Mouse (Mus musculus) monocyte, adult 2 months (primary cell): ENCODE measurements around the gene Imp4.
A peak's percentile ranks its signal among the peaks of the same experiment; 100 is the strongest.
"Not testable (repeated sequence)": the region's sequence is repeated elsewhere in the genome, so short reads cannot be mapped to it uniquely, and the experiment has no call there.

Experiments used
- DNase-seq, 2 experiments: peaks; one replicate each; pipeline ENCODE4 v3.0.0; 2022; ENCODE audit warnings: low spot score in 2 of 2, low read depth in 1 of 2

Imp4 gene

GRCm38 (mm10) chr1:34439215-34439960 lies at the start of gene Imp4, which contains the start of gene Ccdc115:
Gene Imp4, plus strand, starts transcription at chr1:34439851.
Gene Ccdc115, minus strand, starts transcription at chr1:34439672.
- peak; percentile 90 to 91 for DNase-seq

DNA sequence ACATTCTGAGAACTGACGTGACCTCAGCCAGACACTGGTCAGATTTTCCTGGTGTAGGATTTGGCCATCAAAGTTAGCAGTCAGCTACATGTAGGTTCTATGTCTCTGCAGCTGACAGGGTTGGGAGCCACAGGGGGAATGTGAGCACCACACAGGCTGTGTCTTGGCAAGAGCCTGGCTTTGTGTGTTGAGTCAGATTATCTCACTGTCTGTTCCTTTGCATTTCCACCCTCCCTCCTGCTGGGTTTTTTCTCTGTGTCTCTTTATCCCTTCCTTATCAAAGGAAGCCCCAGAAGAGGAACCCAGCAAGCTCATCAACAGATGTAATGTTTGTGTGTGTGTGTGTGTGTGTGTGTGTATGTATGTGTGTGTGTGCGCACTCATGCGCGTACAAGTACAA lies 43.3 kb upstream of the Imp4 start:
- no peak for DNase-seq

GRCm38 (mm10) chr1:34399182-34399953 lies 40.3 kb upstream of the Imp4 start:
- no peak for DNase-seq

GRCm38 (mm10) chr1:34428466-34428865 lies 11.2 kb upstream of the Imp4 start:
- DNase-seq: no peak

- no peak for DNase-seq
These were observed 10.4 kb upstream of the Imp4 start for GRCm38 (mm10) chr1:34429281-34429680.

DNA sequence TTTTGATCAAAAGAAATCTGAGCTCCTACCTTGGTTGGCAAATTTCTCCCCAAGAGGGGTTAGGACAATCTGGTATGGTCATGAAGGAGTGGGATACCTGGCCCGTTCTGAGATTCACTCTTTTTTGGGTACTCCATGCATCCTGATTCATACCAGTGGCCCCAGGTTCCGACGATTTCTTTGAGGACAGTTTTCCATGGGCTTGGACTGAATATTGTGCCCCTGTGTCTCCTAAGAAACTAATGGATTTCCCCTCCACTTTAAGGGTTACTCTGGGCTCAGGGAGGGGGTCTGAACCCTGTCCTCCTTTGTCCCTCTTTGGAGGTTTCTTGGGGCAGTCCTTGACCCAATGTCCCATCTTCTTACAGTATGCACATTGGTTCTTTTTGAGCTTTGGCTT lies 8.7 kb upstream of the Imp4 start:
- no peak for DNase-seq

- no peak for DNase-seq
These were observed 8.2 kb upstream of the Imp4 start for GRCm38 (mm10) chr1:34431431-34431830.

DNA sequence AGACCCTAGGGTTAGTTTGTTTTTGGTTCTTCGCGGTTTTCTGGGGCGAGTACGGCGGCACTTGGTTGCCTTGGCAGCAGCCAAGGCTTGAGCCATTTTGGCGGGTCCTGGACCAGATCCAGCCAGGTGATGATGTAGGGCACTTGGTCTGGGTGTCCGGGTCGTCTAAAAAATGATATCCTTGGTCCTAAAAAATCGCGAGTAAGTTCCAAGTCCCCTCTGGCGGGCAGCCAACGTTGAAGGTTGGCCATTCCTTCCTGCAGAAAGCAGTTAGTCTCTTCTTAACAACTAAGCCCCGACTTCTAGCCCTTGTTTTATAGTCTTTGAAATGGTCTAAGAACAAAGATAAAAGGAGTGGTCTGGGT lies 7.3 kb upstream of the Imp4 start:
- DNase-seq: no peak

DNA sequence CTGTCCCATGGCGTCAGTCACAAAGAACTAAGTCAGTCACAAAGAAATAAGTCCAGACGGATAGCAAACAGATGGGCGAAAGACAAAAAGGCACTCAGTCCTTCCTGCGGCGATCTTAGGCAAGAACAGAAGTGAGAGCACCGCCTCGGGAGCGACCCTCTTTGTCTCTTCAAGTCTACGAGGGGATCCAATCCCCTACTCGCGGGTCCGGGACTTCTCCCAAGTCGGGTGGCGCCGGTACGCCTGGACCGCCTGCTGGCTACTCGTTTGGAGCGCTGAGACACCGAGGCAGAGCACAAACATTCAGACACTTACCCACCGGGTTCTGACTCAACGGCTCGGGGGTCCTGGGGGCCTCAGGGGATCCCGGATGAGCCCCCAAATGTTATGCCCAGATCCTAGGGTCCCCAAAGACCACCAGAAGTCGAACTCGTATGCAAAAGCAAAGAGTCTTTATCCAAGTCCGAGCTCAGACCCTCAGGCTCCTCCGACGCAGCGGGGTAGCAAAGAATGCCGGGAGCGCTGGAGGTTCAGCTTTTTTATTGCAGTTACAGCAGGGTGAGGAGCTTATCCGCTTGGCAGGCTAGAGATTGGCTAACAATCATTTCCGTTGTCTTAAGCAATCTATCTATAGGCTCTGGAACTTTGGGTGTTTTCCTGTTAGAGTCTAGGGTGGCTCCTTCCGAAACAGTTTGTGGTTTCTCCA lies 6.7 kb upstream of the Imp4 start:
- DNase-seq: no peak

DNA sequence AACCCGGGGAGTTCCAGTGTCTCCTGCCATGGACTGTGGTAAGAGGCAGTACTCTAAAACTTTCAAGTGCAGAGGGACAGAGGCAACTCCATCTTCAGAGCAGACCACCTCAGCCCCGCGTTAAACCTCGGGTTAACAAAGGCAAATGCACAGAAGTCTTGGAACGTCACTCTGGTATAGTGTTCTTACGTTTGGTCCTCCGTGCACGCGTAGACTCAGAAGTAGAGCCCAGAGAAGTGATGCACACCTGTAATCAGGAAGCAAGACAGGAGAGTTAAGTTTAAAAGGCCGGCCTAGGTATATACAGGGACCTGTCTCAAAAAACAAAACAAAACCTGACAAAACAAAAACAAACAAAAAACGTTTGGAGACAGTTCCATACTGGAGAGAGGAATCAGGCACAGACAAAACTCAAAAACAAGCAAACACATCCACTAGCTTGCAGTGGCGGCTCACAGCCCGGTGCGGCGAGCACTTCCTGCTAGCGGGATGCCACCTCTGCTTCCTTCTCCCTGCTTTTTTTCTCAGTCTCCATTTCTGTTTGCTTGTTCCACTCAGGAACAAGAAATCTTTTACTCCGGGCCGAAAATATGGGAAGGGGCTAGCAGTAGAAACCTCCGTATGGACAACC lies 5.6 kb upstream of the Imp4 start:
- DNase-seq: no peak

- DNase-seq: peak; percentile 74 to 79
These were observed 4.9 kb upstream of the Imp4 start for GRCm38 (mm10) chr1:34434660-34435160.

GRCm38 (mm10) chr1:34435371-34436120 lies 4.1 kb upstream of the Imp4 start:
- no peak for DNase-seq

DNA sequence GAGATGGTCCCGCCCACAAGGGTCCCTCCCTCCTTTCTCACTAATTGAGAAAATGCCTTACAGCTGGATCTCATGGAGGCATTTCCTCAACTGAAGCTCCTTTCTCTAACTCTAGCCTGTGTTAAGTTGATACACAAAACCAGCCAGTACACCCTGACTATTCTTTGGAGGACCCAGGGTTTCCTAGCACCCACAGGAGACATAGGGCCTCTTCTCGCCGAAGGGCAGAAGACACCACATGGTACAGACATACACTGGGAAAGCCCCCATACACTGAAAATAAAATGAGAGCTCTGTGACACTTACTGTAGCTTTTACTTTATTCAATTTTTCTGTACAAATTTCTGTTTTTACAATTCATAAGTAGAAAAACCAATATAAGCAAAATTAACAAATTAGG lies 3.3 kb upstream of the Imp4 start:
- DNase-seq: no peak

DNA sequence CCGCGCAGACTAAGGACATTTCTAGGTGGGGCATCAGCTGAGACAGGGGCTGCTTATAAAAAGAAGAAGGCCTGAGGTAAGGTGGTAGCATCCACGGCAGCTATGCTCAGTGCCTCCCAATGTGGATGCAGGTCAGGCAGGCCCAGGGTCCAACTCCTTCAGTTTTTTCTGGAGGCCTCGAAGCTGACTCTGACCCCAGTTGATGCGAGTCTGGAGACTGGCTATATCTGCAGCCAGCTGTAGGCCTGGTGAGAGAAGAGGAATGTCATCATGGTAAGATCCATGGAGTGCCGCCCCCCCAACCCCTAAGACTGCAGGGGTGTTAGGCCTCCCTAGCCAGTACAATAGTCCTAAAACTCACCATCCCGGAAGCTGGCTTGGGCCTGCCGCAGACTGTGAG lies 2.3 kb upstream of the Imp4 start:
- not testable (repeated sequence) for DNase-seq

GRCm38 (mm10) chr1:34438381-34439051 lies 1.1 kb upstream of the Imp4 start:
- no peak for DNase-seq

DNA sequence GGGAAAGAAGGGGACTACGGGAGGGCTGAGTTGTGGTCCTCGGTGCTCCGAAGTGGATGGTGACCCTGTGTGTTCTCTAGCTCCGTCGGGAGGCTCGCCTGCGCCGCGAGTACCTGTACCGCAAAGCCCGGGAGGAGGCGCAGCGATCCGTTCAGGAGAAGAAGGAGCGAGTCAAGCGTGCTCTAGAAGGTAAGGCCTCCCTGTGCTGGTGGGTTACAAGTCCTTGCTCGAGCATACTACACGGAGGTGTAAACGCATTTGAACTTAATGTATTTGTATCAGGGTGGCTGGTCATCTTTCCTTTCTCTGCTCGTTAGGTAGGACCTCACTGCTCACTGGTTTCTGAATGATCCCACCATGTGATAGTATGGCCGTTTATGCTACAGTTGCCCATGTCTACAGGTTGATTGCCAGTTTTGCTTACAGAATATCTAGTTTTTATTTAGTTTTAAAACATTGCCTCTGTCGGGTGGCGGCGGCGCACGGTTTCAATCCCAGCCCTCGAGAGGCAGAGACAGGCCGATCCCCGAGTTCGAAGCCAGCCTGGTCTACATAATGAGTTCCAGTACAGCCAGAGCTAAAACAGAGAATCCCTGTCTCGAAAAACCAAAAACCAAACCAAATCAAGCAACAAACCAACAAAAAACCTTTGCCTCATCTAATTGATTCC lies 445 bp downstream of the Imp4 start:
- peak in 1 of 2 experiments; percentile 31 for DNase-seq

- no peak for DNase-seq
These were observed 3.5 kb downstream of the Imp4 start for GRCm38 (mm10) chr1:34443124-34443523.

DNA sequence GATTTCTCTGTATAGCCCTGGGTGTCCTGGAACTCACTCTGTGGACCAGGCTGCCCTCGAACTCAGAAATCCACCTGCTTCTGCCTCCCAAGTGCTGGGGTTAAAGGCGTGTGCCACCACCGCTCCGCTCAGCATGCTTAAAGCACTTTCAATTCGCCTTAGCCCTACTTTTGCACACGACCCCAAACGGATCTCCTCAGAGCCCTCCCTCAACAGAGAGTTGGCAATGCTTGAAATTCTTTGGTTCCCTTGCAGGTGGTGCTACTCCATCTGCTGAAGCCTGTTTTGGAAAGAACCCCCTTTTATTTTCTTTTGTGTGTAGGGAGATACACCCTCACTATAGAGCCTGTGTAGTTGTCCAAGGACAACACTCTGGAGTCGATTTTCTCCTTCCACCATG lies 18.8 kb downstream of the Imp4 start:
- DNase-seq: no peak

- peak; percentile 39 to 54 for DNase-seq
These were observed 19.8 kb downstream of the Imp4 start, which contains the start of gene Ptpn18 for GRCm38 (mm10) chr1:34459284-34460060. Gene Ptpn18, plus strand, starts transcription at chr1:34459762.
